ENCODE assay signal across 26 mouse cellular contexts in the genomic region with DNA sequence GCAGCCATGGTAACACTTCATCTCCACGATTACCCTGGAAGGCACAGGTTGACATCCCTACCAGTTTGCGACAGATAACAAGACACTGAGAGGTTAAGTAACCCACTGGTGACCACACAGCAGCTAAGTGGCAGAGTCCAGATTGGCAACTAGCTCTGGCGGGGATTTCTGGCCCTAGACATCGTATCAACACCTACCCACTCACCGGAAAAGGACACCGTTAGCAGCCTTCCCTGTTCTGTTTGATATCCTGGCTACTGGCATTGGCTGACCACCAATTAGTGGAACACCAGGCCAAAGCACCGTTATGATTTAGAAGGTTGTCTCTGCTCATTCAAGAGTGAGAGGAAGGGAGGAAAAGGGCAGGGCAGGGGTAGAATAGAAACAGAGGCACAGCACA.
"Had no signal": no experiment of that assay in that cellular context is flagged by ENCODE, and none has a peak within 500 bp of the region (broad histone marks: within the 10 kb centered on the region; RNA-seq: fewer than 3 reads in every experiment).

No protein-coding gene starts in this region.

- H3K9me3 ChIP-seq: heart, embryonic 10.5 days; heart, embryonic 12.5 days; hindbrain, embryonic 10.5 days; hindbrain, embryonic 12.5 days; intestine, embryonic 15.5 days; limb, embryonic 10.5 days; limb, embryonic 12.5 days; liver, embryonic 12.5 days had no signal

- DNase-seq: gastrocnemius, adult 2 months; gastrocnemius, postnatal 10 days; gastrocnemius, postnatal 25 days; heart, adult 18-20 months; heart, postnatal 10 days; heart, postnatal 4 days; kidney, adult 18-20 months; kidney, adult 8-10 months; kidney, postnatal 10 days; kidney, postnatal 4 days; liver had no signal

- H3K27me3 ChIP-seq: heart, embryonic 12.5 days; hindbrain, embryonic 12.5 days; intestine, embryonic 15.5 days; limb, embryonic 12.5 days; liver, embryonic 12.5 days had no signal

- H3K4me2 ChIP-seq: heart, embryonic 12.5 days; hindbrain, embryonic 12.5 days; hindbrain, embryonic 14.5 days; intestine, embryonic 15.5 days; limb, embryonic 12.5 days; liver, embryonic 12.5 days had no signal

- H3K36me3 ChIP-seq: hindbrain, embryonic 10.5 days; hindbrain, embryonic 12.5 days; intestine, embryonic 15.5 days; limb, embryonic 10.5 days; limb, embryonic 12.5 days; liver, embryonic 12.5 days had no signal

- H3K27ac ChIP-seq: gastrocnemius, adult 2 months; heart, embryonic 10.5 days; hindbrain, embryonic 10.5 days; hindbrain, embryonic 12.5 days; hindbrain, embryonic 14.5 days; intestine, embryonic 15.5 days; layer of hippocampus, adult 2 months; left cerebral cortex, adult 2 months; limb, embryonic 10.5 days; limb, embryonic 12.5 days; liver, embryonic 12.5 days; liver, embryonic 14.5 days had no signal

- ATAC-seq: hindbrain, embryonic 16.5 days; inflammation-experienced regulatory T-cells, adult 6 months; intestine, embryonic 15.5 days; intestine, postnatal 0 days; liver, embryonic 12.5 days had no signal

- H3K4me3 ChIP-seq: gastrocnemius, adult 2 months; heart, embryonic 10.5 days; heart, embryonic 12.5 days; hindbrain, embryonic 10.5 days; hindbrain, embryonic 12.5 days; intestine, embryonic 15.5 days; layer of hippocampus, adult 2 months; left cerebral cortex, adult 2 months; limb, embryonic 10.5 days; limb, embryonic 12.5 days; liver, embryonic 12.5 days had no signal

- H3K9ac ChIP-seq: heart, embryonic 12.5 days; hindbrain, embryonic 12.5 days; hindbrain, embryonic 14.5 days; intestine, embryonic 15.5 days; limb, embryonic 12.5 days; liver, embryonic 12.5 days; liver, embryonic 14.5 days had no signal
